Mouse (Mus musculus) liver, adult 2 months (tissue): ENCODE data around the gene Mybphl.

Source experiments
- CTCF ChIP-seq: fragments of 200-500 bp; IDR thresholded peaks from 2 replicates; pipeline ENCODE4 v1.5.1; 2011; ENCODE audit warnings: low read depth, low read length, control low read depth
- POLR2A ChIP-seq: fragments of 200-500 bp; IDR thresholded peaks from 2 replicates; pipeline ENCODE4 v1.6.1; 2011; ENCODE audit warnings: low read length, control low read depth; ENCODE audit not compliant: insufficient read depth; ENCODE audit errors: extremely low read depth

DNA sequence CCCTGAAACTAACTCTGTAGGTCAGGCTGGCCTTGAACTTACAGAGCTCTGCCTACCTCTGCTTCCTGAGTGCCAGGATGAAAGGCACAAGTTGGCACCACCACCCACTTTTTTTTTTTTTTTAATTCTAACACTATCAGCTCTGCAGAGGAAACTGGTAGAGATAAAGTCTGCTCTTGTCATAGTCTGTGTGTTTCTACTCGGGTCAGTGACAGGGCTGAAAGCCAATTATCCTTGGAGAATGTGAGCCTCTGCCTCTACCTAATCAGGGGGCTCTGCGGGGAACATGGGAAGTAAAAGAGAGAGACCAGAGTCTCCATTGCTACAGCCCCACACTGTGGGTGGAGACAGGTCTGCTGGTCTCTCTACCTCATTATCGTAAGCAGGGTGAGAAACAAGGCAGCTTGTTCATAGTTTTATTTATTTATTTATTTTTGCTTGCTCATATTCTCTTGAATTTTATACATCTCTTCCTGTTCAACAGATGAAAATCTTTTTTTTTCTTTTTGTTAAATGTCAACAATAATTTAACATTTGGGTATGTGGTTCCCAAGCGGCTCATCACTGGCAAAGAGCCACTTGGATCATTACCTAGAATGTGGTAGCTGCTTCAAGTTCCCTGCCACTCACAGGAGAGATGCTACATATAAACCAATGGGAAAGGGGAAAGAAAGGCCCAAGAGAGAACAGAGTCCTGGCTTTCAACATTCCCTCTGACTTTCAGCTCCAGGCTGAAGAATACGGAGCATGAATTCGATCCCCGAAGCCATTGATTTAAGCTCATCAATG, 14.4 kb downstream of the Mybphl start:
- TF ChIP-seq CTCF (no peak), POLR2A (no peak)
